Mouse (Mus musculus) small intestine, adult 2 months (tissue): ENCODE data around the gene Pllp.

ENCODE experiments used
- CTCF ChIP-seq: fragments of 200-500 bp; IDR thresholded peaks from 2 replicates; pipeline ENCODE4 v1.5.1; 2012; ENCODE audit warnings: low read depth, mild to moderate bottlenecking, control low read depth, inconsistent platforms, low read length, moderate library complexity, mixed read lengths; ENCODE audit not compliant: insufficient replicate concordance, insufficient read length; ENCODE audit errors: extremely low read depth
- POLR2A ChIP-seq: fragments of 200-500 bp; IDR thresholded peaks from 2 replicates; pipeline ENCODE4 v1.6.1; 2012; ENCODE audit warnings: low read depth, mild to moderate bottlenecking, control low read depth, inconsistent platforms, low read length, moderate library complexity

DNA sequence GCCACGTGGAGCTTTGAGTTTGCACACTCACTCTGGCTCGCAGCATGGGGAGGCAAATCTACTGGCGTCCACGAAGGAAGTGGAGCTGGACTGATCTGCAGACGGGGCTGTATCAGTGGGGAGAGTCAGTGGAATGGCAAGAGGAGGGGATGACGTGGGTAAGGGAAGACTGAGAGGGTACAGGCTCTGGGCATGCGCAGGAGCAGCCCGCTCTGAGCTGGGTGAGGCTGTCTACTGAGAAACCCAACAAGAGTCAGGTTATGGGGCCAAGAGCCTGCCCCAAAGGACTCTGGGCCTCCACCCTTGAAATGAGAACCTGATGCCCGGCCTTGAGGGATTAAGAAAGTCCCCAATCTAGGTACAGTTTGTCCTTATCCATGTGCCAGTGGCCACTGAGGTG is 48.9 kb upstream of the Pllp start:
- TF ChIP-seq CTCF, result no peak
- TF ChIP-seq POLR2A, result no peak
